Mouse (Mus musculus): ENCODE measurements at regions not wholly inside any gene's neighbourhood (a gene's known extent, or its start where the extent isn't known, plus 50 kb on each side); places are given as distances from the start of the nearest gene placed in this dataset.
A peak's percentile ranks its signal among the peaks of the same experiment; 100 is the strongest.

DNA sequence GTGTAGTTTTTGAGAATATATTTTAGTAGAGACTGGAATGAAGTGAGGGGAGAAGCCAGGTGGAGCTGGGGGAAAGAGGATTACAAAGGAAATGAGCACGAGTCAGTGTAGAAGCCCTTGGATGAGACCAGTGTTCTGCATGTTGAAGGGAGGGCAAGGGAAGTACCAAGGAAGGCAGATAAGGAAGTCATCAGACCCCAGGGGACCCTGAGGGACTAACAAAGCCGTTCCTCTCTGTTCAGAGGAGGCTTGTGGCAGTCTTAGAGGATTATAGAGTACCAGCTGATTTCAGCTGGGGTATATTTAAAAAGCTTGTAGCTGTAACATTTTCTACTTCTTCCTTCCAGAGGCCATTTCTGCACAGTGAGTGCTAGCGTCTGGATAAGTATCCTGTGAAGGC is 56.7 kb upstream of the Igsf9b start:
- ATAC-seq (replicated peaks; ENCODE audit: low FRiP score), result no peak
- no peak for DNase-seq (ENCODE audit: low spot score)
- WGBS, result 32% methylated on average over 3 of the region's 3 CpGs

GRCm38 (mm10) chr9:27240926-27241325 is 58.1 kb upstream of the Igsf9b start:
- ATAC-seq (replicated peaks; ENCODE audit: low FRiP score), result no peak
- Histone ChIP-seq H3K9ac (ENCODE audit: low read length) (no peak overlapping the region), H3K4me1 (replicated peaks; ENCODE audit: control insufficient read depth, insufficient read depth, low read length) (no peaks in the 10 kb centered on the region), H3K27ac (ENCODE audit: low read depth, low read length) (no peak overlapping the region), H3K4me3 (ENCODE audit: low read depth, low read length) (no peak overlapping the region), H3K36me3 (ENCODE audit: control insufficient read depth, insufficient read depth, low read length) (no peaks in the 10 kb centered on the region), H3K4me2 (ENCODE audit: low read depth, low read length, severe bottlenecking) (no peak overlapping the region), H3K9me3 (ENCODE audit: control insufficient read depth, low read length) (no peaks in the 10 kb centered on the region), H3K27me3 (ENCODE audit: control insufficient read depth, insufficient read depth, low read length) (no peaks in the 10 kb centered on the region)
- WGBS, result 78% methylated on average over 3 of the region's 3 CpGs
- DNase-seq (ENCODE audit: low spot score), result no peak

More for the DNA sequence above, 56.7 kb upstream of the Igsf9b start:
- Histone ChIP-seq H3K27ac (ENCODE audit: low read depth, low read length) (no peak overlapping the region), H3K4me3 (ENCODE audit: low read depth, low read length) (no peak overlapping the region), H3K36me3 (ENCODE audit: control insufficient read depth, insufficient read depth, low read length) (no peaks in the 10 kb centered on the region), H3K4me1 (replicated peaks; ENCODE audit: control insufficient read depth, insufficient read depth, low read length) (no peaks in the 10 kb centered on the region), H3K27me3 (ENCODE audit: control insufficient read depth, insufficient read depth, low read length) (no peaks in the 10 kb centered on the region), H3K4me2 (ENCODE audit: low read depth, low read length, severe bottlenecking) (no peak overlapping the region), H3K9ac (ENCODE audit: low read length) (no peak overlapping the region), H3K9me3 (ENCODE audit: control insufficient read depth, low read length) (no peaks in the 10 kb centered on the region)

DNA sequence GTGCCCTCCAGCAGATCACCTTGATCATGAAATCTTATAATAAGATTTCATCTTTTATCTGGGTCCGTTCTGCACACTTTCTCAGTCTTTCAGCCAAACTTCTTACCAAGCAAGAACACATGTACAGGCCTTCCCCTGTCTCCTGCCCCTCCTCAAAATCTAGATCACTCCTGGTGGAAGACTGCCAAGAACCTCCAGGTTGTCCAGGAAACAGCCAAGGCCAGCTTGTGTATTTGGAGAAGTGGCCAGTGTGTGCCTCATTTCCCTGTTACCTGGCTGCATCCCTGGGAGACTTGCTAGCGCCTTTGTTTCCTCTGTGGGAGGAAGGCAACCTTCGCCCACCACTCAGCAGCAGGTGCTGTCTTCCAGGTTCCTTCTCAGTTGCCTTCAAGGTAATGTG is 58.5 kb upstream of the Igsf9b start:
- 90% methylated on average over 3 of the region's 3 CpGs for WGBS
- no peaks in the 10 kb centered on the region for H3K4me1 ChIP-seq (replicated peaks; ENCODE audit: control insufficient read depth, insufficient read depth, low read length)
- ATAC-seq (replicated peaks; ENCODE audit: low FRiP score), result no peak

DNA sequence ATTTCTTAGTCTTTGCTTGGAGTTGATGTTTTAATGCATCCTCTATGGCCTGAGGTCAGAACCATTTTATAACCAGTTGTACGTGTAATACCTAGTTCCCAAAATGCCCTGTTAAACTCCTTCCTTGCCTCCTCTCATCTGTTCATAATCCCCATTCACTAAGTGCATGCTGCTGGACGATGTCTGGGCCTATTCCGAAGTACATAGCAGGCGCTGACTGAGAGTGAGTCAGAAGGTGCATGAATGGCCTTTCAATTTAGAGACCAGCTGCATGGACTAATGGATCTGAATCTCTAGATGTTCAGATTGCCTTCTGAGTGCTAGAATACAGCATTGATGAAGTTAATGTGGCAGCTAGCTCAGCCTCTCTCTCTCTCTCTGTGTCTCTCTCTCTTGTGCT is 66.3 kb upstream of the Igsf9b start:
- Histone ChIP-seq H3K4me2 (ENCODE audit: low read depth, low read length, severe bottlenecking) (no peak overlapping the region), H3K9me3 (ENCODE audit: control insufficient read depth, low read length) (no peaks in the 10 kb centered on the region), H3K9ac (ENCODE audit: low read length) (no peak overlapping the region), H3K4me1 (replicated peaks; ENCODE audit: control insufficient read depth, insufficient read depth, low read length) (no peaks in the 10 kb centered on the region; the same call in 1 of the 2 replicates), H3K4me3 (ENCODE audit: low read depth, low read length) (no peak overlapping the region), H3K36me3 (ENCODE audit: control insufficient read depth, insufficient read depth, low read length) (no peaks in the 10 kb centered on the region), H3K27me3 (ENCODE audit: control insufficient read depth, insufficient read depth, low read length) (no peaks in the 10 kb centered on the region), H3K27ac (ENCODE audit: low read depth, low read length) (no peak overlapping the region)
- peak; percentile 64; the same call in 1 of the 2 replicates for ATAC-seq (replicated peaks; ENCODE audit: low FRiP score)
- no peak for DNase-seq (ENCODE audit: low spot score)
- 18% methylated on average over 4 of the region's 4 CpGs for WGBS

More for the DNA sequence above, 58.5 kb upstream of the Igsf9b start:
- no peaks in the 10 kb centered on the region for H3K27me3 ChIP-seq (ENCODE audit: control insufficient read depth, insufficient read depth, low read length)
- no peaks in the 10 kb centered on the region for H3K9me3 ChIP-seq (ENCODE audit: control insufficient read depth, low read length)
- no peak overlapping the region for H3K27ac ChIP-seq (ENCODE audit: low read depth, low read length)
- DNase-seq (ENCODE audit: low spot score), result no peak
- H3K36me3 ChIP-seq (ENCODE audit: control insufficient read depth, insufficient read depth, low read length), result no peaks in the 10 kb centered on the region
- no peak overlapping the region for H3K4me2 ChIP-seq (ENCODE audit: low read depth, low read length, severe bottlenecking)
- H3K4me3 ChIP-seq (ENCODE audit: low read depth, low read length), result no peak overlapping the region
- no peak overlapping the region for H3K9ac ChIP-seq (ENCODE audit: low read length)

- no peaks in the 10 kb centered on the region; the same call in 1 of the 2 replicates for H3K4me1 ChIP-seq (replicated peaks; ENCODE audit: control insufficient read depth, insufficient read depth, low read length)
- no peak overlapping the region for H3K4me2 ChIP-seq (ENCODE audit: low read depth, low read length, severe bottlenecking)
- H3K4me3 ChIP-seq (ENCODE audit: low read depth, low read length), result no peak overlapping the region
- H3K36me3 ChIP-seq (ENCODE audit: control insufficient read depth, insufficient read depth, low read length), result no peaks in the 10 kb centered on the region
- H3K27ac ChIP-seq (ENCODE audit: low read depth, low read length), result no peak overlapping the region
- WGBS, result 92% methylated on average over 7 of the region's 7 CpGs
- no peaks in the 10 kb centered on the region for H3K9me3 ChIP-seq (ENCODE audit: control insufficient read depth, low read length)
- H3K27me3 ChIP-seq (ENCODE audit: control insufficient read depth, insufficient read depth, low read length), result no peaks in the 10 kb centered on the region
- no peak overlapping the region for H3K9ac ChIP-seq (ENCODE audit: low read length)
- no peak for DNase-seq (ENCODE audit: low spot score)
- ATAC-seq (replicated peaks; ENCODE audit: low FRiP score), result no peak
These were observed 71.5 kb upstream of the Igsf9b start for GRCm38 (mm10) chr9:27227458-27227857.

DNA sequence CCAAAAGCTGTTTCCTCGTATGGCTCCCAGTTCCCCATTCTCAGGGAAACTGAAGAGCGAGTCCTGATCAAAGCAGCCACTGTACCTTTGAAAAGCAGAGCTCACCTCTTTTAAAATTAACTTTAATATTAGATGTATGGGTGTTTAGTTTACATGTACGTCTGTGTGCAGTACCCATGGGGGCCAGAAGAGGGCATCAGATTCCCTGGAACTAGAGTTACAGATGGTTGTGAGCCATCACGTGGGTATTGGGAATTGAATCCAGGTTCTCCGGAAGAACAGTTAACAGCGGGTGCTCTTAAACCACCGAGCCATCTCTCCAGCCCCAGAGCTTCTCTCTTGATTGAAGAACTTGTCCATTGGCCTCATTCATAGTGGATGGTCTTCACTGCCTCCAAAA is 66.0 kb upstream of the Jam3 start:
- no peaks in the 10 kb centered on the region for H3K4me1 ChIP-seq (replicated peaks; ENCODE audit: control insufficient read depth, insufficient read depth, low read length)
- no peak for ATAC-seq (replicated peaks; ENCODE audit: low FRiP score)
- no peaks in the 10 kb centered on the region for H3K36me3 ChIP-seq (ENCODE audit: control insufficient read depth, insufficient read depth, low read length)
- H3K27ac ChIP-seq (ENCODE audit: low read depth, low read length), result no peak overlapping the region
- 84% methylated on average over 7 of the region's 7 CpGs for WGBS
- H3K4me2 ChIP-seq (ENCODE audit: low read depth, low read length, severe bottlenecking), result no peak overlapping the region
- H3K27me3 ChIP-seq (ENCODE audit: control insufficient read depth, insufficient read depth, low read length), result no peaks in the 10 kb centered on the region
- no peak overlapping the region for H3K9ac ChIP-seq (ENCODE audit: low read length)
- no peak overlapping the region for H3K4me3 ChIP-seq (ENCODE audit: low read depth, low read length)
- DNase-seq (ENCODE audit: low spot score), result no peak
- H3K9me3 ChIP-seq (ENCODE audit: control insufficient read depth, low read length), result no peaks in the 10 kb centered on the region

- Histone ChIP-seq H3K4me3 (ENCODE audit: low read depth, low read length) (no peak overlapping the region), H3K36me3 (ENCODE audit: control insufficient read depth, insufficient read depth, low read length) (no peaks in the 10 kb centered on the region), H3K27me3 (ENCODE audit: control insufficient read depth, insufficient read depth, low read length) (no peaks in the 10 kb centered on the region), H3K9me3 (ENCODE audit: control insufficient read depth, low read length) (no peaks in the 10 kb centered on the region), H3K9ac (ENCODE audit: low read length) (no peak overlapping the region), H3K4me1 (replicated peaks; ENCODE audit: control insufficient read depth, insufficient read depth, low read length) (no peaks in the 10 kb centered on the region), H3K4me2 (ENCODE audit: low read depth, low read length, severe bottlenecking) (no peak overlapping the region), H3K27ac (ENCODE audit: low read depth, low read length) (no peak overlapping the region)
- ATAC-seq (replicated peaks; ENCODE audit: low FRiP score) (no peak), DNase-seq (ENCODE audit: low spot score) (no peak)
- WGBS, result 93% methylated on average over 7 of the region's 7 CpGs
These were observed 60.8 kb upstream of the Jam3 start for GRCm38 (mm10) chr9:27216024-27216423.

- H3K4me3 ChIP-seq (ENCODE audit: low read depth, low read length), result no peak overlapping the region
- DNase-seq (ENCODE audit: low spot score) (no peak), ATAC-seq (replicated peaks; ENCODE audit: low FRiP score) (no peak)
- no peak overlapping the region for H3K9ac ChIP-seq (ENCODE audit: low read length)
- H3K4me1 ChIP-seq (replicated peaks; ENCODE audit: control insufficient read depth, insufficient read depth, low read length), result no peaks in the 10 kb centered on the region
- H3K36me3 ChIP-seq (ENCODE audit: control insufficient read depth, insufficient read depth, low read length), result no peaks in the 10 kb centered on the region
- no peaks in the 10 kb centered on the region for H3K27me3 ChIP-seq (ENCODE audit: control insufficient read depth, insufficient read depth, low read length)
- H3K27ac ChIP-seq (ENCODE audit: low read depth, low read length), result no peak overlapping the region
- no peak overlapping the region for H3K4me2 ChIP-seq (ENCODE audit: low read depth, low read length, severe bottlenecking)
- H3K9me3 ChIP-seq (ENCODE audit: control insufficient read depth, low read length), result no peaks in the 10 kb centered on the region
- 95% methylated on average over 3 of the region's 3 CpGs for WGBS
These were observed 58.8 kb upstream of the Jam3 start for GRCm38 (mm10) chr9:27214023-27214422.

GRCm38 (mm10) chr9:27208840-27209239 is 53.6 kb upstream of the Jam3 start:
- Histone ChIP-seq H3K9me3 (ENCODE audit: control insufficient read depth, low read length) (no peaks in the 10 kb centered on the region), H3K9ac (ENCODE audit: low read length) (no peak overlapping the region), H3K4me2 (ENCODE audit: low read depth, low read length, severe bottlenecking) (no peak overlapping the region), H3K27ac (ENCODE audit: low read depth, low read length) (no peak overlapping the region), H3K4me3 (ENCODE audit: low read depth, low read length) (no peak overlapping the region), H3K4me1 (replicated peaks; ENCODE audit: control insufficient read depth, insufficient read depth, low read length) (peaks cover 2% of the 10 kb centered on the region; the same call in 1 of the 2 replicates), H3K36me3 (ENCODE audit: control insufficient read depth, insufficient read depth, low read length) (no peaks in the 10 kb centered on the region), H3K27me3 (ENCODE audit: control insufficient read depth, insufficient read depth, low read length) (no peaks in the 10 kb centered on the region)
- ATAC-seq (replicated peaks; ENCODE audit: low FRiP score) (no peak), DNase-seq (ENCODE audit: low spot score) (no peak)
- 80% methylated on average over 3 of the region's 3 CpGs for WGBS
